Mouse (Mus musculus): ENCODE data around the gene Ankrd37. TPM values are rescaled to one million over a fixed set of nuclear protein-coding genes. Genes with fewer than 3 reads are reported as not detected.
A peak's percentile ranks its signal among the peaks of the same experiment; 100 is the strongest.

Gene Ankrd37
- 15.5 and 139 TPM in 2 replicates for total RNA-seq (2012; rRNA removed)
- polyA plus RNA-seq (2012; ENCODE audit: insufficient read depth in 1 of 2, insufficient read length in 2 of 2, low read depth in 1 of 2, low replicate concordance in 2 of 2, missing spikeins in 1 of 2) = 10 to 100 TPM in 1 of 2 experiments, not detected in 1; 30.8 TPM

DNA sequence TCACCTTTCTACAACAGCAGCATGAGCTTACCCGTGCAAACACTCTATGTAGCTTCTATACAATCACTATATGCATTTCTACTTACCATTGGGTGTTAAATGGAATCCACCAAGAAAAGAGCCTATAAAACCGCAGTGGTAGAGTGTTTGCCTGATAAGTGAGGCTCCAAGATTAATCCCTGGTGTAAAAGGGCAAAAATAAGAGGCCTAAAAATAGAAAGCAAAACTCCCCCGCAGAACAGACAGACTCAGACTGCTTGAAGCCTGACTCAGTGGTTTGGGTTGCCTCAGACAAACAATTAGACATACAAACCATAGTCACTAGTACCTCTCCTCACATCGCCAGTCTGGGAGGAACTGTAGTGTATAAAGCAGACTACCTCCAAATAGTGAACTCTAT is at the start of gene Ankrd37:
Gene Ankrd37 (minus strand): TSS at position 112 of the 400 bp plus-strand sequence.
- Histone ChIP-seq H3K9me3 (replicated peaks; ENCODE audit: insufficient read depth, low read length) (no peaks in the 10 kb centered on the region), H3K79me2 (ENCODE audit: control insufficient read depth, insufficient read depth, low read length, poor library complexity) (no peaks in the 10 kb centered on the region), H3K4me3 (ENCODE audit: control insufficient read depth in 1 of 2, insufficient read depth in 1 of 2, low read depth in 2 of 2, low read length in 2 of 2) (no peak within 1 kb of the TSS), H3K4me1 (ENCODE audit: control insufficient read depth in 1 of 2, insufficient read depth in 2 of 2, low read length in 2 of 2) (peaks cover 11 to 17% of the 10 kb centered on the region in 2 experiments; a peak in 3 of 4 replicates), H3K36me3 (ENCODE audit: control insufficient read depth in 1 of 2, insufficient read depth in 2 of 2, low read length in 2 of 2) (peaks cover 0 to 20% of the 10 kb centered on the region in 2 experiments; a peak in 2 of 4 replicates), H3K27me3 (ENCODE audit: control insufficient read depth in 1 of 2, insufficient read depth in 2 of 2, low read length in 2 of 2) (no peaks in the 10 kb centered on the region), H3K9ac (ENCODE audit: control insufficient read depth, low read depth, low read length, poor library complexity, severe bottlenecking) (no peak within 1 kb of the TSS), H3K27ac (ENCODE audit: control insufficient read depth, low read depth, low read length) (no peak within 1 kb of the TSS)
- TF ChIP-seq ZC3H11A (IDR thresholded peaks at IDR 0.05; ENCODE audit: low read depth, low read length) (no peak), SIN3A (IDR thresholded peaks at IDR 0.05; ENCODE audit: low read length) (peak; percentile 59), CHD2 (IDR thresholded peaks at IDR 0.05; ENCODE audit: low read length) (no peak), TCF12 (IDR thresholded peaks at IDR 0.05; ENCODE audit: low read depth, low read length) (0 out of 2 replicates have a peak, but pooled peaks have one; percentile 30), MEF2A (IDR thresholded peaks at IDR 0.05; ENCODE audit: extremely low read depth, insufficient replicate concordance, low read depth, low read length, poor library complexity, severe bottlenecking) (peak; percentile 93), RCOR1 (IDR thresholded peaks at IDR 0.05; ENCODE audit: low read depth, low read length) (peak; percentile 75), KAT2A (conservative IDR thresholded peaks at IDR 0.05; ENCODE audit: low read depth, low read length) (no peak), ETS1 (IDR thresholded peaks at IDR 0.05; ENCODE audit: low read depth, low read length) (peak; percentile 76), NRF1 (IDR thresholded peaks at IDR 0.05; ENCODE audit: insufficient read depth, low read depth, low read length, poor library complexity, severe bottlenecking) (no peak), HCFC1 (IDR thresholded peaks at IDR 0.05; ENCODE audit: low read depth, low read length) (0 out of 2 replicates have a peak, but pooled peaks have one; percentile 14), TAL1 (IDR thresholded peaks at IDR 0.05; ENCODE audit: low read length) (no peak), POLR2AphosphoS5 (IDR thresholded peaks at IDR 0.05; ENCODE audit: borderline replicate concordance, low read depth, low read length) (no peak), MAFK (IDR thresholded peaks at IDR 0.05; ENCODE audit: borderline replicate concordance, low read depth, low read length) (peak; percentile 37; the same call in 1 of the 2 replicates), USF1 (IDR thresholded peaks at IDR 0.05; ENCODE audit: low read depth, low read length) (no peak), EP300 (IDR thresholded peaks at IDR 0.05; ENCODE audit: low read depth in 1 of 2, low read length in 2 of 2) (peak in 1 of 2 experiments; percentile 53; a peak in 1 of 4 replicates), ZNF384 (IDR thresholded peaks at IDR 0.05; ENCODE audit: low read depth, low read length) (no peak), MYB (IDR thresholded peaks at IDR 0.05; ENCODE audit: low read depth, low read length) (no peak), MYC (IDR thresholded peaks at IDR 0.05; ENCODE audit: low read depth, low read length) (no peak), SMC3 (IDR thresholded peaks at IDR 0.05; ENCODE audit: low read depth, low read length) (no peak), BHLHE40 (IDR thresholded peaks at IDR 0.05; ENCODE audit: borderline replicate concordance, low read depth, low read length) (0 out of 2 replicates have a peak, but pooled peaks have one; percentile 1), UBTF (IDR thresholded peaks at IDR 0.05; ENCODE audit: borderline replicate concordance, insufficient read depth, low read depth, low read length) (no peak), GATA1 (IDR thresholded peaks at IDR 0.05; ENCODE audit: low read depth, low read length) (peak; percentile 61; the same call in 1 of the 2 replicates), POLR2AphosphoS2 (IDR thresholded peaks at IDR 0.05; ENCODE audit: low read length) (no peak), ELF1 (IDR thresholded peaks at IDR 0.05; ENCODE audit: low read depth, low read length) (no peak)
- peak; percentile 72 for DNase-seq (ENCODE audit: low read depth, low spot score)

Data from MEL (cell line).